Mouse (Mus musculus) liver, adult 2 months (tissue): Measurements from ENCODE around the gene Il6st. TPM values are rescaled to one million over a fixed set of nuclear protein-coding genes. Genes with fewer than 3 reads are reported as not detected.
A peak's percentile ranks its signal among the peaks of the same experiment; 100 is the strongest.

Source experiments
- DNase-seq: peaks from one replicate; pipeline ENCODE4 v3.0.0-alpha.2; 2011; ENCODE audit warnings: low read depth, low spot score; ENCODE audit errors: extremely low read depth
- H3K27ac ChIP-seq: fragments of 200-500 bp; replicated peaks from 2 replicates; pipeline ENCODE4 v1.5.1; 2012; ENCODE audit warnings: low read depth, mild to moderate bottlenecking, control low read depth, inconsistent platforms, low read length; ENCODE audit not compliant: insufficient read depth
- H3K27me3 ChIP-seq: fragments of 200-500 bp; 2 replicates; pipeline ENCODE4 v1.6.1; 2012; ENCODE audit warnings: mild to moderate bottlenecking, moderate library complexity, low read length, inconsistent platforms; ENCODE audit not compliant: control insufficient read depth, insufficient read depth
- H3K36me3 ChIP-seq: fragments of 200-500 bp; 2 replicates; pipeline ENCODE4 v1.6.1; 2012; ENCODE audit warnings: low read length, inconsistent platforms; ENCODE audit not compliant: control insufficient read depth, insufficient read depth
- H3K4me1 ChIP-seq: fragments of 200-500 bp; 2 replicates; pipeline ENCODE4 v1.6.1; 2011; ENCODE audit warnings: low read length; ENCODE audit not compliant: control insufficient read depth, insufficient read depth
- H3K4me3 ChIP-seq: fragments of 200-500 bp; 2 replicates; pipeline ENCODE4 v1.5.1; 2011; ENCODE audit warnings: low read depth, mild to moderate bottlenecking, control low read depth, low read length, moderate library complexity; ENCODE audit not compliant: insufficient read depth
- H3K79me2 ChIP-seq: fragments of 200-500 bp; 2 replicates; pipeline ENCODE4 v1.6.1; 2012; ENCODE audit warnings: inconsistent platforms, mild to moderate bottlenecking, low read length, moderate library complexity; ENCODE audit not compliant: control insufficient read depth, insufficient read depth
- H3K9ac ChIP-seq: fragments of 200-500 bp; 2 replicates; pipeline ENCODE4 v1.6.1; 2012; ENCODE audit warnings: low read depth, mild to moderate bottlenecking, control low read depth, inconsistent platforms, low read length
- CTCF ChIP-seq: fragments of 200-500 bp; IDR thresholded peaks from 2 replicates; pipeline ENCODE4 v1.5.1; 2011; ENCODE audit warnings: low read depth, low read length, control low read depth
- POLR2A ChIP-seq: fragments of 200-500 bp; IDR thresholded peaks from 2 replicates; pipeline ENCODE4 v1.6.1; 2011; ENCODE audit warnings: low read length, control low read depth; ENCODE audit not compliant: insufficient read depth; ENCODE audit errors: extremely low read depth
- WGBS: fragments of 180-500 bp; shearing (Covaris S2); methylation state at CpG from one replicate; pipeline ENCODE4 v1.1.7; 2018; 5-methylcytosine and 5-hydroxymethylcytosine counted together
- polyA plus RNA-seq: library from polyadenylated mRNA; depleted of rRNA; stranded (reverse); fragments of >200 nt; gene quantifications from 2 replicates; pipeline ENCODE4 v1.2.3, GENCODE M21; 2012
- total RNA-seq: library from RNA; depleted of rRNA; stranded (reverse); fragments of >200 nt; gene quantifications from 2 replicates; pipeline ENCODE4 v1.2.3, GENCODE M21; 2014

Gene Il6st
- total and polyA plus RNA-seq, 2 experiments = 18.9 to 70.2 TPM

- DNase-seq = no peak
- Histone ChIP-seq H3K27me3 (no peaks in the 10 kb centered on the region), H3K36me3 (no peaks in the 10 kb centered on the region), H3K4me3 (no peak overlapping the region), H3K9ac (no peak overlapping the region), H3K79me2 (no peaks in the 10 kb centered on the region), H3K4me1 (no peaks in the 10 kb centered on the region), H3K27ac (no peak overlapping the region)
- WGBS = 78% methylated on average over 3 of the region's 3 CpGs
- TF ChIP-seq CTCF = no peak
- TF ChIP-seq POLR2A = no peak
Measured at GRCm38 (mm10) chr13:112450210-112450609, 13.7 kb upstream of the Il6st start.

- H3K9ac ChIP-seq = no peak overlapping the region
- H3K27me3 ChIP-seq = no peaks in the 10 kb centered on the region
- no peak for TF ChIP-seq CTCF
- TF ChIP-seq POLR2A = no peak
- no peaks in the 10 kb centered on the region for H3K36me3 ChIP-seq
- H3K79me2 ChIP-seq = no peaks in the 10 kb centered on the region
- H3K27ac ChIP-seq = no peak overlapping the region
- WGBS = 25% methylated on average over 6 of the region's 6 CpGs
- H3K4me3 ChIP-seq = no peak overlapping the region
- peak; percentile 64 for DNase-seq
- peaks cover 2% of the 10 kb centered on the region; the same call in 1 of the 2 replicates for H3K4me1 ChIP-seq
Measured at GRCm38 (mm10) chr13:112457366-112457765, 6.5 kb upstream of the Il6st start.

- no peak overlapping the region for H3K9ac ChIP-seq
- H3K36me3 ChIP-seq = no peaks in the 10 kb centered on the region
- TF ChIP-seq CTCF = no peak
- no peak overlapping the region for H3K4me3 ChIP-seq
- H3K27ac ChIP-seq = no peak overlapping the region
- DNase-seq = no peak
- H3K27me3 ChIP-seq = no peaks in the 10 kb centered on the region
- peaks cover 2% of the 10 kb centered on the region; the same call in 1 of the 2 replicates for H3K4me1 ChIP-seq
- WGBS = 89% methylated on average over 4 of the region's 4 CpGs
- no peaks in the 10 kb centered on the region for H3K79me2 ChIP-seq
Measured at GRCm38 (mm10) chr13:112458016-112458415, 5.9 kb upstream of the Il6st start.

GRCm38 (mm10) chr13:112458435-112459018, 5.3 kb upstream of the Il6st start:
- no peak overlapping the region for H3K4me3 ChIP-seq
- H3K79me2 ChIP-seq = no peaks in the 10 kb centered on the region
- no peaks in the 10 kb centered on the region for H3K27me3 ChIP-seq
- H3K36me3 ChIP-seq = no peaks in the 10 kb centered on the region
- peaks cover 4% of the 10 kb centered on the region; the same call in 1 of the 2 replicates for H3K4me1 ChIP-seq
- WGBS = 97% methylated on average over 11 of the region's 11 CpGs
- no peak overlapping the region for H3K9ac ChIP-seq
- no peak overlapping the region for H3K27ac ChIP-seq
- no peak for DNase-seq
- TF ChIP-seq POLR2A (no peak), CTCF (no peak)

- Histone ChIP-seq H3K4me1 (peaks cover 4% of the 10 kb centered on the region; the same call in 1 of the 2 replicates), H3K9ac (no peak overlapping the region), H3K36me3 (no peaks in the 10 kb centered on the region), H3K27me3 (no peaks in the 10 kb centered on the region), H3K79me2 (peaks cover 7% of the 10 kb centered on the region; the same call in 1 of the 2 replicates), H3K27ac (no peak overlapping the region), H3K4me3 (no peak overlapping the region)
- TF ChIP-seq CTCF (no peak), POLR2A (no peak)
- DNase-seq = no peak
- WGBS = 79% methylated on average over 6 of the region's 6 CpGs
Measured at GRCm38 (mm10) chr13:112459956-112460355, 3.9 kb upstream of the Il6st start.

- Histone ChIP-seq H3K4me3 (no peak overlapping the region), H3K9ac (no peak overlapping the region), H3K79me2 (peaks cover 20% of the 10 kb centered on the region; the same call in 1 of the 2 replicates), H3K27me3 (no peaks in the 10 kb centered on the region), H3K4me1 (peaks cover 15% of the 10 kb centered on the region), H3K27ac (no peak overlapping the region), H3K36me3 (no peaks in the 10 kb centered on the region)
- TF ChIP-seq POLR2A = no peak
- no peak for TF ChIP-seq CTCF
- WGBS = 74% methylated on average over 6 of the region's 6 CpGs
- DNase-seq = no peak
Measured at GRCm38 (mm10) chr13:112462411-112462987, 1.4 kb upstream of the Il6st start.
